Mouse (Mus musculus) layer of hippocampus, adult 18-20 months (tissue): Measurements from ENCODE around the gene Uba52. TPM values are rescaled to one million over a fixed set of nuclear protein-coding genes. Genes with fewer than 3 reads are reported as not detected.
"Not testable (repeated sequence)": the region's sequence is repeated elsewhere in the genome, so short reads cannot be mapped to it uniquely, and the experiment has no call there.

Experiments
- DNase-seq, 2 experiments: peaks; one replicate each; pipeline ENCODE4 v3.0.0; 2022; ENCODE audit warnings: low spot score in 2 of 2
- total RNA-seq, 2 experiments: library from RNA; stranded (reverse); gene quantifications; 2 replicates each; pipeline ENCODE4 v1.2.3; 2021

The Uba52 gene
- total RNA-seq, 2 experiments from 2014 or later: 1,062 to 1,079 TPM

DNA sequence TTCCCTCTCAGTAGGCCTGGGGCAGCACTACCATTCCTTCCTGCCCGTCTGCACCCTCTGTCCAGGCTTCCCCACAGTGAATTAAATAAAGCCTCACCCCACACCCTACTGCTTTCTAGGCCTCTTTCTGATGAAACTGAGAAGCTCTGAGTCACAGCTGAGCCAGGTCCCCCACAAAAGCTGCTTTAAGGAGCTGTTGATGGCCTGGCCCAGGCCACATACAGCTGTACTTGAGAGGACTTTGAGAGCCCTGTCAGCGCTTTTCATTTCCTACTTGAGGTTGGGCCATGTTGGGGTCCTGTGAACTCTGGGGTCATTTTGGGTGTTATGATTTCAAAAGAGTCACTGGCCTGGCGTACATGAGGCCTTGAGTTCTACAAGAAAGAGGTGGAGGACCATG is 24.6 kb upstream of the Uba52 start:
- DNase-seq: no peak

DNA sequence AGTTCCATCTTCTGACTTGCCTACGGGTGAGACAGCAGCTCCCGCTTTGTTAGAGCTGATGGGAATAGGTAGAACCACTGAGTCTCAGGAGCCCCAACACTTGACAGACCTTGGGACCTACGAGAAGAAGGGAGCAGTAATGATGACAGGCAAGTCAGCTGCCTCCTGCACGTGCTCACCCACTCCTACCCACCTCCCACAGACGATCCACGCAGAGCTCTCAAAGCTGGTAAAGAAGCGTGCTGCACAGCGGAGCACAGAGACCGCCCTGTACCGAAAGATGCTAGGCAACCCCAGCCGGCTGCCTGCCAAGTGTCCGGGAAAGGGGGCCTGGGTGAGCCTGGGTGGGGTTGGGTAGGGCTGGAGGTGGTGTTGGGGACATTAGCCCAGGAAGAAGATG is 23.7 kb upstream of the Uba52 start:
- peak in 1 of 2 experiments; percentile 57 for DNase-seq

DNA sequence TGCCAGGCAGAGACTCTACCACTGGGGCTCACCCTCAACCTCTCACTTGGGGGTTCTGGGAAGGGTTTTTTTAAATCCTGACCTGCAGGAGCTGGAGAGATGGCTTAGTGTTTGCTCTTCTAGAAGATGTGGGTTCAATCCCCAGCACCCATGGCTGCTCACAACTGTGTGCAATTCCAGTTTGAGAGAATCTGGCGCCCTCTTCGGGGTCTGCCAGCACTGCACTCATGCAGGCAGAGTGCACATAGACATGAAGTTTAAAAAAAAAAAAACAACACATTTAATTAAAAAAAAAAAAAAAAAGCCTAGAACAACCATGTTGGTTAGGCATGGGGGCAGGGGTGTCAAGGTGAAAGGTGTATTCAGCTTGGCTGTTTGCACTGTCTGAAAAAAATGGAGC is 19.7 kb upstream of the Uba52 start:
- no peak for DNase-seq

DNA sequence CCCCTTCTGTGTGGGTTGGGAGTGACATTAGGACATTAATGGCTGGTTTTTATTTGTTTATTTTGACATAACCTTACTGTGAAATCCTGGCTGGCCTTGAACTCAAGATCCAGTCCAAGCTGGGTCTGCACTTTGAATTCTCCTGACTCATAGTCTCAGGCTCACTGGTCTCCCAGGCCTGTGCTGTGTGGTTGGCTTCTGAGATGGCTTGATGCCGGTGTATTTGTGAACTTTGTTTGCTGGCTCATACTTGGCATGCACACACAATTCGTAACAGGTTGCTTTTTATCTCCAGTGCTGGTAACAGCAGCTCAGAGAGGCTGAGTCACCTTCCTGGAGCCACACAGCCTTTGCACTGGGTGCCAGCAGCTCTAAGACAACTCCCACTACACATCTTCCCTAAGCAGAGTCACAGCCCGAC is 19.1 kb upstream of the Uba52 start:
- DNase-seq: no peak

DNA sequence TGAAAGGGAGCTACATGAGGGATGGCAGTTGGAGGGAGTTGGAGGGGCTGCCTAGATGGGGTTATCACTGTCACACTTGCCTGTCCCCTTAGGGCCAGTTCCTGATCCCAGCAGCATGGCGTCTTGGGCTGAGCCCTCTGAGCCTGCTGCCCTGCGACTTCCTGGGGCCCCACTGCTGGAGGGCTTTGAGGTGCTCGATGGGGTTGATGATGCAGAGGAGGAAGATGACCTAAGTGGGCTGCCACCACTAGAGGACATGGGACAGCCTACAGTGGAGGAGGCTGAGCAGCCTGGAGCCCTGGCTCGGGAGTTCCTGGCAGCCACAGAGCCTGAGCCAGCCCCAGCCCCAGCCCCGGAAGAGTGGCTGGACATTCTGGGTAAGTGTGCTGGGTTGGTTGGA is 18.7 kb upstream of the Uba52 start:
- no peak for DNase-seq

DNA sequence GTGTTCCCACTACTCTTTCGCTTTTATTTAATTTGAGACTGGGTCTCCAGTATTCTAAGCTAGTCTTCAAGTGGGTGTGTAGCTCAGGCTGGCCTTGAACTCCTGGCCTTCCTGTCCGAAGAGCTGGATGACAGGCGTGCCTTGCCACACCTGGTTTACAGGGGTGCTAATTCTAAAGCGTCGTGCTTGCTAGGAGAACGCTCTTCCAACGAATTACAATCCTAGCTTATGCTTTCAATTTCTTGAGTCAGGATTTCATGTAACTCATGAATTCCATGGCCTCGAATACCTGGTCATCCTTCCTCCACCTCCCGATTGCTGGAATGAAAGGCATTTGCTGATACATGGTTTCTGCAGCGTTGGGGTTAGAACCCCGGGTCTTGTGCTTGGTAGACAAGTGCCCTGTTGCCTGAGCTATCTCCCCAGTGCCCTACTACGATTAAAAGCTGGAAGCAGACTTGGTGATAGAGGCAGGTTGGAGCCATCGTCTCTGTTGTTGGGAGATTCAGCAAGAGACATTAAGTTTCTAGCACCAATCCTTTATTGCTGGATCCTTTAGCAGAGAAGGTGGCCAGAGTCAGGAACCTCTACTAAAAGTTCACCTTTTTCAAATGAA is 17.7 kb upstream of the Uba52 start:
- no peak for DNase-seq

DNA sequence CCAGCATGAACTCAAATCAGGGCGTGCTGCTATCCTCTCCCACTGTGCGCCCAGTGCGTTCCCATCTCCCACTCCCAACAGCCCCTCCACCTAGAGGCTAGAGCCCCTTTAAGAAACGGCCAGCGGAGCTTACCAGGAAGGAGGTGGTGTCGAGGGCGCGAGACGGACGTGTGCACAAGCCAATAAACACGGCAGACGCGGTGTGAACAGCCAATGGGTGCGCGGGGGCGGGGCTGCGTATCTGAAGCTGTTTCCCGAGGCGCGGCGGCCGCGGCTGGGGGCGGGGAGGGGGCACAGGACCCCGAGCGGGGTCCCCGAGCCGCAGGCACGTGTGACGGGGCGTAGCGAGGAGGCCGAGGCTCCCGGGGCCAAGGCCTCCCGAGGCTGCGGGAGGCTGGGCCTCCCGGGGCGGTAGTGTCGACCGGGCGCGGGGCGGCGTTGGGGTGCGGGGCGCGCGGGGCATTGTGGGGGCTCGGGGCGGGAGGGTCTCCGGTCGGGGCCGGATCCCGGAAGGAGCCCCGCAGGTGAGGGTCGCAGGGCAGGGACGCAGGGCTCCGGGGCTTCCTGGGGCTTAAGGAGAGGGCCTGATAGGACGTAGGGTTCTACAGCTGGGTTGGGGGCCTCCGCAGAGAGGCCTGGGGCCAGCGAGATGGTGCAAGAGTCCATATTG is 17.0 kb upstream of the Uba52 start, which contains the start of the genes Fkbp8 and Kxd1:
Gene Fkbp8 (plus strand): TSS at position 213 of the 670 bp plus-strand sequence.
Gene Kxd1 (minus strand): TSS at position 445 of the 670 bp plus-strand sequence.
- DNase-seq: peak; percentile 97 to 100

DNA sequence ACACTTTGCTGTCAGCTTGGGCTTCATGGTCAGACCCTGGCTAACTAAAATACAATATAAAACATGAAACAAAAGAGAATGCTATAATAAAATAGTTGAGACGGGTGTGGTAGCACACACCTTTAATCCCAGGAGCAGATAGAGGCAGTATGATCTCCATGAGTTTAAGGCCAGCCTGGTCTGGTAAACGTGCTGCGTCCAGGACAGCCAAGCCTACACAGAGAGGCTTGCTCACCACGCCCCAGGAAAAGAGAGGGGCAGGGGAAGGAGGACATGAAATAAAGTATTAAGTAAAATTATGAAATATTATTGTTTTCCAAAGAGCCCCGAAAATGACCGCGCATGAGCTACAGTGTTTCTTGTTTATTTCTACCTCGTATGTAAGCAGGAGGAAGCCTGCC is 16.5 kb upstream of the Uba52 start:
- DNase-seq: no peak

DNA sequence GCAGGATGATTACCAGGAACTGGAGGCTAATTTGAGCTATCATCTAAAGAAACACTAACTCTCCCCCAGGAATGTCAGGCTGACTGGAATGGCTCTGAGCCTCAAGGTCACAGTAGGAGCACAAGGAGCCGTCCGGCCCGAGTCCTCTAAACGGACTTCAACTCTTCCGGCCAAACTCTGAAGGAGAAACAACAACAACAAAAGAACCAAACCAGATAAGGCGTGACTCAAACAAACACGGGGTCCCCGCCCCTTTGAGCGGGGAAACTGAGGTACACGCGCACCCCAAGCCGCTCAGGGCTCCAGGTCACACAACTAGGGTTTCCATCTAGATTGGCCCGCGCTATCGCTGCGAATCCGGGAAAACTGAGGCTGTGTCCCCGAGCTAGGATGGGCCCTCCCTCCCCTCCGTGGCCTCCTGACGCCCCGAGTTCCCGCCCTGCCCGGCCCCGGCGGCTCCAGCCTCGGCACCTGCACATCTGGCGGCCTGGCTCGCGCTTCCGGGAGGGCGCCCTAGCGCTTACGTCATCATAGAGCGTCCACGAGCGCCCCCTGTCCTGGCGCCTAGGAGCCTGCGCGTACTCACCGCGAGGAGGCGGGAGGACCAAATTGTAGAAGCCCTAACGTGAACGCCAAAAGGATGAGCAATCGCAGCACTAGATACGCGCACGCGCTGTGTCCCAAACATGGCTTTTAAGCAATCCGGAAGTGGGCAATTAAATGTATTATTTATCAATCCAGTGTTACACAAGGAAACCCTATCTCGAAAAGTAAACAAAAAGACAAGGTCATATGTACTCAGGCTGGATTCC is 12.2 kb upstream of the Uba52 start:
- DNase-seq: peak; percentile 94 to 97

DNA sequence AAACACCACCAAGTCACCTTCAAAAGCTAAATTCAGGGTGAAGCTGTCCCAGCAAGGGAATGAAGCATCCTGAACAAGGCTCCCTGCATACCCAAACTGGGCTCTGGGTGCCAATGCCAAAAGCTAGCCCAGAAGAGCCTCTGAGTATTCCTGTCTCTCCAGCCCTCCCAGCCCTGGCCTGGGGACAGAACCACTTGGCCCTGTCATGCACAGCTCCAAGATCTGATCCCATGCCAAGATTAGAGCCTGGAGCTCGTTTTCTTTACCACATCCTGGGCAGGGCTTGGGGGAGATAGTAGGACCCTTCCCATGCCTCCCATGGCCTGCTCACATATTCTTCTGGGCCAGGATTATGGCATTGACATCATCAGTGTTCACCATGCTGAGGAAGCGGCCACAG is 9.0 kb upstream of the Uba52 start:
- no peak for DNase-seq

DNA sequence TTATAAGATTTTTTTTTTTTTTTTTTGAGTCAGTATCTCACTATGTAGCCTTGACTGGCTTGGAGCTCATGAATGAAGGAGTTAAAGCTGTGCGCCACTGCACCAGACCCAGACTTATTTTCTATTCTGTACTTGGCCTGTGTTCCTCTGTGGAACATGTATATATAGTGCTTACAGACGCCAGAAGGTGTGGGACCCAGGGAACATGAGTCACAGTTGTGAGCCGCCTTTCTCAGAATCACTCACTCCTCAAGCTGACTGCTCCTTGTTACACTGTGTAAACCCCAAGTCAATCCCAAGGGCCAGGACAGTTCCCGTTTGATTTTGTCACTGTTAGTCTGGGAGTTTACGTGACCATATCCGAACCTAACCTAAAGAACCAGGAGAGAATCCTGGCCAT is 8.4 kb upstream of the Uba52 start:
- no peak for DNase-seq

DNA sequence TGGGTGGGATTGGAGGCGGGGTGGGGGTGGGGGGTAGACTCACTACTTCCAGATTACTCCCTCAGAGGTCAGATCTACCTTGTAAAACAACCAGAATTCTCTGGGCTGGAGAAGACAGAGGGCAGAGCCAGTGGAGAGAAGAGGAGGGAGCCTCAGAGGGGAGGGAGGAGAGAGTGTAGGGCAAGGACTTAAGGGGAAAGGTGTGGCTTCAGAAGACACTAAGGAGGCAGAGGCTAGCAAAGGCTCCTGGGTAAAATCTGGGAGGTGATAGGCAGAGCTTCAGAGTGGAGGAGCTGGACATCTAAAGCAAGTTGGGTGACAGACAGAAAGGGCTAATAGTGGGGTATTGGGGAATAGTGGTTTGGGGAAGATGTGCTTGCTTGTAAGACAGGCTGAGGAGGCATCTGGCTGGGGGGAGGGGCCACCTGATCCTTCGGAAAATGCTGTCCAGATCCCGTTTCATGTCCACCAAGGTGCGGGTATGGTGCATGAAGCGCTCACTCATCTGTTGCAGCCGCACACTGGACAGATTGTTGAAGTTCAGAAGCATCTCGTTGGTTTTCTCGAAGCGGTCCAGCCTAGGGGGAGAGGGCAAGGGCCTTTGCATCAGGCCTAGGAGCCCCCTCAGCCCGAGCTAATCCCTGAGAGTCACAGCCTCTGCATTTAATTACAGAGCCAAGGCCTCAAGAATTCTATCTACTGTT is 7.5 kb upstream of the Uba52 start:
- no peak for DNase-seq

DNA sequence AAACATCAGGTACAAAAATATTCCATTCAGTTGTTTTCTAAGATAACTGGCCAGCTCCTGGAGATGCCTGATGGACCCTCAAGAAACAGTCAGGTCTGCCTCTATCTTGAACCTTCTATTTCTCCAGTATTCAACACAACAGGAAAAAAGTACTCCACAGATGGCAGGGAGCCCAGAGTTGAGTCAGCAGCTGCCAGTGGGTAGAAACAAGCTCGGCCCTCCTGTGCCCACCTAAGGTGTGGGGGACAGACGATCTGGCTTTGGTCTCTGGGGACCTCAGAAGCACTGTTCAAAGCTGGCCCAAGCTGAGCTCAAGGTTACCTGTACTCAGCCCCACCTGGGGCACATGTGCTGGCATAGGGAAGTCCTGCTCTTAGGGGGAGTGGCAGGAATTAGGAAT is 2.8 kb upstream of the Uba52 start:
- peak in 1 of 2 experiments; percentile 51 for DNase-seq

DNA sequence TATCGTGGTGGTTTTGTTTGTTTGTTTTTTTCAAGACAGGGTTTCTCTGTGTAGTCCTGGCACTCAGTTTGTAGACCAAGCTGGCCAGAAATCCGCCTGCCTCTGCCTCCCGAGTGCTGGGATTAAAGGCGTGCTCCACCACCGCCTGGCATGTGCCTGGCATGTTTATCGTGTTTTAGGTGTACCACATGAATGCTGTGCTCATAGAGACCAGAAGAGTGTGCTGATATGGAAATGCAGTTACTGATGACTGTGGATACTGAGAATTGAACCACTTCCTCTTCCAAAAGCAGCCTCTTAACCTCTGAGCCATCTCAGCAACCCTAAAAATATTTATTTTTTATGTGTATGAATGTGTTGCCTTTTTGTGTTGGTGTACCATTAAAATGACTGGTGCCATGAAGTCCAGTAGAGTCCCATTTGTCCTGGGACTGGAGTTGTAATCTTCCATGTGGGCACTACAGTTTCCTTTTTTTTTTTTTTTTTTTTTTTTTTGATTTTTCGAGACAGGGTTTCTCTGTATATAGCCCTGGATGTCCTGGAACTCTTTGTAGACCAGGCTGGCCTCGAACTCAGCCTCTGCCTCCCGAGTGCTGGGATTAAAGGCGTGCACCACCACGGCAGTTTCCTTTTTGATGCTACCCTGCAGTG is 1.8 kb upstream of the Uba52 start:
- no peak for DNase-seq

DNA sequence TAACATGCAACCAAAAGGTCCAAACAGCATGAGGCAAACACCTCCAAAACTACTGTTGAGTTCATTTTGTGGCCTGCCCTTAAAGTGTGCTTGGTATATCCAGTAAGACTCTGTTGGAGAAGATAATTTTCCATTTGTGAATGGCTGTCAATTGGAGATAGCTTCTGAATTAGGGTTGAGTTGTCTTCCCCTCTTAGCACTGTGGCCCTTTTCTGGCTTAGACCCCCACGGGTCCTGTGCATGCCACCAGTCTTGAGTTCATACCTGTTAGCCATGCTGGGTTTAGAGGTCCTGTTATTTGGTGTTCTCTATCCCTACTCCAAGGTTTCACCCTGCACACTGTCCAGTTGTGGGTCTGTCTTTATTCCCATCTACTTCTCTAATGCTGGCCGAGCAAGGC is 1.2 kb upstream of the Uba52 start:
- DNase-seq: no peak

DNA sequence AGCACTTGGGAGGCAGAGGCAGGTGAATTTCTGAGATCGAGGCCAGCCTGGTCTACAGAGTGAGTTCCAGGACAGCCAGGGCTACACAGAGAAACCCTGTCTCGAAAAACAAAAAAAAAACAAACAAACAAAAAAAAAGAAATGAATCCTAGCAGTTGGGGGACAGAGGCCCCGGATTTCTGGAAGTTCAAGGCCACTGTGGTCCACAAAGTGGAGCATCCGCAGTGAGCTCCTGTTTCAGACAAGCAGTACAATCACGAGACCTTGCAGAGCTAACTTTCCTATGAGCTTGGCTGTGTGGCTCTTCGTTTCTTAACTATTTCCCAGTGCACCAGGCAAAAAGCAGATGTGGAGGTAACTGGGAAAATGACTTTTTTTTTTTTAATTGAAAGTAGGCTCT is 573 bp upstream of the Uba52 start:
- not testable (repeated sequence) for DNase-seq

DNA sequence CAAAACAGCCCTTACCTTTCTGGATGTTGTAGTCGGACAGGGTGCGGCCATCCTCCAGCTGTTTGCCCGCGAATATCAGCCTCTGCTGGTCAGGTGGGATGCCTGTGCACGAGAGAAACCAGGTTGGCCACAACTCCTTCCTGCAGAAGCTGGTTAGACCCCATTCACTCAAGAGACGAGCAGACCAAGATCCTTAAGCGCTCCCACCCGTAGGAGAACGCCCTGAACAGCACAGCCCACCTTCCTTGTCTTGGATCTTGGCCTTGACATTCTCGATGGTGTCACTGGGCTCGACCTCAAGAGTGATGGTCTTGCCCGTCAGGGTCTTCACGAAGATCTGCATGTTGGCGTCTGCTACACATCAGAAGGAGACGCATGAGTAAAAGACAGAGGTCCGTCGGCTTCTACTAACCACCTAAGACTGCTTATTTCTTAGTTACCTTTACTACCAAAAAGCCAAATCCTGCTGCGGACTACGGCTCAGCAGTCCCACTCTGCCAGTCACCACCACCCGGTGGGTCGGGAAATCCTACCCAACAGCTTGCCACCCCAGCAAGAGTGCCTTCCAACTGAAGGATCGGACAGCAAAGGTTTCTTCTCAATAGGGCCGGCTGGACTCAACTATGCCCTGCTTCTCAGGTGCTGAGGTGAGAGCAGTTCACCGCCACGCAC is 1.2 kb downstream of the Uba52 start:
- DNase-seq: no peak

DNA sequence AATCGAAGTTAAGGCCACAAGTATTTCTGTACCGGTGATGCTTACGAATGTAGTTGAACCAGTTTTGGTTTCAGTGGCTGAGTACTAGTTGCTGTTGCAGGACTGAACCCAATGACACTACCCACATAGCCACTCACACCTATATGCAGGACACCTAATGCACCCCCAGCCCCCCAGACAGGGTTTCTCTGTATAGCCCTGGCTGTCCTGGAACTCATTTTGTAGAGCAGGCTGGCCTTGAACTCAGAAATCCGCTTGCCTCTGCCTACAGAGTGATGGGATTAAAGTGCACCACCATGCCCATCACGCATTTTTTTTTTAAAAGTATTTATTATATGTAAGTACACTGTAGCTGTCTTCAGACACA is 3.6 kb downstream of the Uba52 start:
- DNase-seq: no peak

DNA sequence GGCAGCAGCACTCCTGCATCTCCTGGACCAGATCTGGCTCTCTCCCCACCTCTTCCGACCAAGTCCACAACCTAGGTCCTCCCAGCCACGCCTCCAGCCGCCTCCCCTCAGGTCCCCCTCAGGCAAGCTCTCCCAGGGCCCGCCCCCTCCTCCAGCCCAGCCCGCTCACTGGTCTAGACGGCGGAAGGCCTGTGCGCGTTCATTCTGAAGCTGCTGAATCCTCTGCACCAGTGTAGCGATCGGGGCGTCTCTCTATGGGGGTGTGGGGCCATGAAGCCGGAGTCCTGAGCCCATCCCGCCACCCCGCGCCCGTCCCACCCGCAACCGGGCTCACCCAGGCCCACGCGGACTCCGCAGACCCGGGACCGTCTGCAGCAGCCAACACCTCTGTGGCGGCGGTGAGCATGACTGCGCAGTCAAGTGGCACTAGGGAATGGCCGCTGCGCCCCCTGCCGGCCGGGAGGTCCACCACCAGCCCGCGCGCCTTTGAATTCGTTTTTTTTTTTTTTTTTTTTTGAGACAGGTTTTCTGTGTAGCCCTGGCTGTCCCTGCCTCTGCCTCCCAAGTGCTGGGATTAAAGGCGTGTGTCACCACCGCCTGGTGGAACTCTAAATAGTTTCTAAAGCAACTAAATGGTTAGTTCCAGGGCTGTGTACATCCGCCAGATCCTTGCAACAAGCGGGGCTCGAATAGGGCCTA is 4.1 kb downstream of the Uba52 start, which contains the start of gene Rex1bd:
Gene Rex1bd (minus strand): TSS at position 425 of the 699 bp plus-strand sequence.
- DNase-seq: peak; percentile 90 to 97
